Mouse (Mus musculus) E14TG2a.4 (cell line): ENCODE results near the gene Ptpn6.

ENCODE experiments used
- CTCF ChIP-seq: conservative IDR thresholded peaks from 2 replicates; pipeline ENCODE4 v1.5.1; 2014; ENCODE audit warnings: low read length
- NANOG ChIP-seq: IDR thresholded peaks from 2 replicates; pipeline ENCODE4 v1.6.1; 2014; ENCODE audit warnings: borderline replicate concordance, low read length, mixed read lengths
- POU5F1 ChIP-seq: IDR thresholded peaks from 2 replicates; pipeline ENCODE4 v1.6.1; 2014; ENCODE audit warnings: low read length, borderline replicate concordance

DNA sequence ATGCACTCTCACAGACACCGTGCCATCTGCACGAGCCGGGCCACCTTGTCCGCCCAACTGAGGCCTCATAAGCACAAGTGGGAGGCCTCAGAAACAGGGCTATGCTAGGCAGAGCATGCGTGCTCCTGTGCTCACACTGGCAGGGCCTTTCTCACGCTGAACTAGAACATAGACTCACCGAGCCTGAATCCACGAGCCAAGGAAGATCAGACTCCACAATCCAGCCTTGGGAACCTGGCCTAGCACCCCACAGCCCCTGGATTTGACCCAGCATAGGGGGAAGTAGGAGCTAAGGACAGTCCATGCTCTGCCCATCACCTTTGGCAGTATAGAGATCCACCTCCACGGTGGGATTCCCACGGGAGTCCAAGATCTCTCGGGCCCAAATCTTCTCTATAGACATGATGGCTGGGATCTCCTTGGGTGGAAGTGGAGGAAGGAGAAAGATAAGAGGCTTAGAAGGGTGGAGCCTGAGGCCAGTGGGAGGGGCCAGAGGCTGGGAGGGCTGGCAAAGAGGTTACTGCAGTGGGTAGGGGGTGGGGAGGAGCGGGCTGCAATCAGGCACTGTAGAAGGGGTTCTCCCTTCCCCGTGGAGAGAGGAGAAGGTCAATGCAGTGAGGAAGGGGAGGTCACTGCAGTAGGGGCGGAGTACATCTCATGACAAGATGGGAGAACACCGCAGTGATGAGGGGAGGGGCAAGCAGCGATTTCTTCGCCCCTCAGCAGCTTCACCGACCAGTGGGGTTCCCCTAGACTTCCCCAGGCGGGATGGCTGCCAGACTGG is 29.6 kb upstream of the Ptpn6 start:
- TF ChIP-seq CTCF (no peak), NANOG (no peak), POU5F1 (no peak)
